Mouse (Mus musculus) heart, embryonic 11.5 days (tissue): Measurements from ENCODE around the gene Chd4. TPM values are rescaled to one million over a fixed set of nuclear protein-coding genes. Genes with fewer than 3 reads are reported as not detected.

ENCODE experiments used
- ATAC-seq: fragments of 200-750 bp; cut with Nextera tagmentation; replicated peaks from 2 replicates; pipeline ENCODE4 v1.8.0; 2017; ENCODE audit warnings: moderate library complexity; ENCODE audit not compliant: insufficient number of reproducible peaks, low FRiP score, low TSS enrichment
- H3K27ac ChIP-seq: fragments of 300-500 bp; sonication (generic); 2 replicates; pipeline ENCODE4 v1.5.1; 2014; ENCODE audit warnings: mild to moderate bottlenecking, low read depth, low read length
- H3K27me3 ChIP-seq: fragments of 300-500 bp; sonication (generic); 2 replicates; pipeline ENCODE4 v1.6.1; 2014; ENCODE audit warnings: mild to moderate bottlenecking, low read length, mixed read lengths; ENCODE audit not compliant: control insufficient read depth, insufficient read depth
- H3K36me3 ChIP-seq: fragments of 300-500 bp; sonication (generic); 2 replicates; pipeline ENCODE4 v1.6.1; 2014; ENCODE audit warnings: mild to moderate bottlenecking, low read length, moderate library complexity, mixed read lengths; ENCODE audit not compliant: control insufficient read depth, insufficient read depth
- H3K4me1 ChIP-seq: fragments of 300-500 bp; sonication (generic); 2 replicates; pipeline ENCODE4 v1.6.1; 2014; ENCODE audit warnings: low read length; ENCODE audit not compliant: control insufficient read depth, insufficient read depth
- H3K4me2 ChIP-seq: fragments of 300-500 bp; sonication (generic); 2 replicates; pipeline ENCODE4 v1.6.1; 2014; ENCODE audit warnings: mild to moderate bottlenecking, moderate library complexity
- H3K4me3 ChIP-seq: fragments of 300-500 bp; sonication (generic); 2 replicates; pipeline ENCODE4 v1.5.1; 2014; ENCODE audit warnings: low read depth, low read length
- H3K9ac ChIP-seq: fragments of 300-500 bp; sonication (generic); 2 replicates; pipeline ENCODE4 v1.6.1; 2014; ENCODE audit warnings: mild to moderate bottlenecking, low read depth, low read length, moderate library complexity
- H3K9me3 ChIP-seq: fragments of 300-500 bp; sonication (generic); replicated peaks from 2 replicates; pipeline ENCODE4 v1.6.1; 2016; ENCODE audit warnings: low read length; ENCODE audit not compliant: control insufficient read depth
- WGBS: fragments of 180-500 bp; shearing (Covaris S2); extraction: QIAGEN DNeasy Blood & Tissue Kit; methylation state at CpG from one replicate; pipeline ENCODE4 v1.1.7; 2014; ENCODE audit not compliant: insufficient replicate concordance; 5-methylcytosine and 5-hydroxymethylcytosine counted together
- microRNA-seq: library from miRNA; unstranded; fragments of <30 nt; microRNA quantifications from one replicate; pipeline ENCODE4, GENCODE M21; 2016; ENCODE audit warnings: borderline number of aligned reads
- polyA plus RNA-seq: library from polyadenylated mRNA; unstranded; fragments of >200 nt; fragmentation: Nextera tagmentation; extraction: Ambion mirVana; gene quantifications from 2 replicates; pipeline ENCODE4 v1.2.1, GENCODE M21; 2014

Chd4 gene
- polyA plus RNA-seq, 1 experiment from 2014 or later = 67.8 TPM

DNA sequence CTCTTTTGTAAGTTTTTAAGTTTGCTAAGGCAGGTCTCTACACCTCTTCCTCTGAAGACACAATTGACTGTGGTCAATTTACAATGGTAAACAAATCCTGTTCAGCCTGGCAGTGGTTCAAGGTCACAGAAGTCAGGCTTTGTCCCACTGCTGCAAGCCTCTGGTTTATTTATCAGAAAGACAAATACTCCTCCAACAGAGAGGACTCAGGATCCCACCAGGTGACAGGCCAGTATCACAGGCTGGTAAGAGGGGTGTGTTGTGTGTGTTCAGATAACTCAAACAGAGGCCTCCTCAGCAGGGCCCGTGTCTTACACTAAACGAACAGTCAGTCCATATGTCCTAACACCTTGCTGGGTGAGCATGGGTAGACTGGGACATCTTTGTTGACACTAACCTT, 76.7 kb downstream of the Chd4 start:
- Histone ChIP-seq H3K9me3 (no peaks in the 10 kb centered on the region), H3K4me1 (peaks cover 5% of the 10 kb centered on the region), H3K4me2 (no peak overlapping the region), H3K27me3 (no peaks in the 10 kb centered on the region), H3K9ac (no peak overlapping the region), H3K4me3 (no peak overlapping the region), H3K27ac (no peak overlapping the region), H3K36me3 (peaks cover 70% of the 10 kb centered on the region)
- no peak for ATAC-seq
- 77% methylated on average over 2 of the region's 2 CpGs for WGBS

DNA sequence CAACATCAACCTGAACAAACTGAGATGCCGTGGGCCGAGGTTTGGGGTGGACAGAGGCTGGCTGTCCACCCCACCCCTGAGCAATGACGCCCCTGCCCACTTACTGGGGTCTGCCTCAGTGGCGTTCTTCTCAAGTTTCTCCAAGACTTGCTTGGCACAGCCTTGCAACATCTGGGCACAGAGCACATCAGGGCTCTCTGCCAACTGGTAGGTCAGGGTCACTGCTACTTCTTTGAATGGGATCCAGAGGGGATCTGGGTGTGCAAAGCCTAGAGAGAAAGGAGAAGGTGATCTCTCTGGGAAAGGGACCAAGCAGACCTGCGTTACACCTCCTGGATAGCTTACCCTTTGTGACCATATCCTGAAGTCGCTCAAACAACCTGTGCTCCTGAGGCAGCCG, 77.5 kb downstream of the Chd4 start:
- no peaks in the 10 kb centered on the region for H3K27me3 ChIP-seq
- peaks cover 75% of the 10 kb centered on the region for H3K36me3 ChIP-seq
- no peak overlapping the region for H3K9ac ChIP-seq
- no peak for ATAC-seq
- H3K4me3 ChIP-seq = no peak overlapping the region
- H3K27ac ChIP-seq = no peak overlapping the region
- H3K9me3 ChIP-seq = no peaks in the 10 kb centered on the region
- 95% methylated on average over 7 of the region's 7 CpGs for whole genome bisulfite sequencing
- no peak overlapping the region for H3K4me2 ChIP-seq
- no peaks in the 10 kb centered on the region for H3K4me1 ChIP-seq

DNA sequence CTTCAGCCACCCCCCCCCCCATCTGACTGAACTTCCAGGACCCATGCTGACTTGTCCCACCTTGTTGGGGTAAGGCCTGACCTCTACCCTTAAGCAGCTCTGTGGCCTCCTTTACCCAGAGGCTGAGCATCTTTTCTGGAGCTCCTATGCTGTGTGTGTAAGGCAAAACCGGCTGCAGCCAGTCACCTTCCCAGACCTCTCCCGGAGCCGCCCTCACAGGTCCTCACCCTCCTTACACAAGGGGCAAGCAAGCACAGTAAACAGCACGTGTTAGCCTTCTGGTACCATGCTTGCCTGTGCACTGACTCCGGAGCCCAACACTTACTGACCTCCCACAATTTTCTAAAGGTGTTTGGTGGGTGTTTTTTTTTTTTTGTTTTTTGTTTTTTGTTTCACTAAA, 79.7 kb downstream of the Chd4 start:
- Histone ChIP-seq H3K36me3 (peaks cover 80% of the 10 kb centered on the region), H3K27ac (no peak overlapping the region), H3K4me2 (no peak overlapping the region), H3K27me3 (no peaks in the 10 kb centered on the region), H3K9me3 (no peaks in the 10 kb centered on the region), H3K4me3 (no peak overlapping the region), H3K9ac (no peak overlapping the region), H3K4me1 (no peaks in the 10 kb centered on the region)
- ATAC-seq = no peak
- 93% methylated on average over 5 of the region's 5 CpGs for WGBS

DNA sequence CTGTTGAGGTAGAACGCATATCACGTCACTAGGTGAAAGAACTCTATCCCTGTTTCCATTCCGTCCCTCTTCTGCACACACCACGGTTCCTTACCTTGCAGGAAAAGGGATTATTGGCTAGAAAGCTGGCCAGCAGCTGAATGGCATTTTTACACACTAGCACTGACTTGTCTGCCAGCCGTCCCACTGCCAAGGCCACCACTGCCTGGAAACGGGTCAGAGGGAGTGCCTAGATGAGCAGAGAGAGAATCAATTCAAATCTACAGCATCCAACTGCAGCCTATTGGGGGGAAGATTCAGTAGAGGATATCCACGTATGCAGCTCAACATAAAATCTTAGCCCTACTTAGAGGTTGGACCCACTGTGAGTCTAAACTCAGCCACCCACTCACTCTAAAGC, 83.8 kb downstream of the Chd4 start:
- no peak for ATAC-seq
- Histone ChIP-seq H3K27me3 (no peaks in the 10 kb centered on the region), H3K27ac (no peak overlapping the region), H3K9ac (no peak overlapping the region), H3K4me2 (no peak overlapping the region), H3K4me3 (no peak overlapping the region), H3K36me3 (peaks cover 81% of the 10 kb centered on the region), H3K9me3 (no peaks in the 10 kb centered on the region), H3K4me1 (no peaks in the 10 kb centered on the region)
- WGBS = 91% methylated on average over 7 of the region's 7 CpGs

Small RNA genes lying within 50 kb of the gene (microRNA-seq; reads per million reads assigned to microRNA genes)
- gene Mir7045 = not detected

Other genes with a start within 250 kb of the Chd4 start
- gene P3h3, start 238.2 kb upstream of the Chd4 start, polyA plus RNA-seq = 13.8 and 15.8 TPM in 2 replicates
- gene Gpr162, start 232.0 kb upstream of the Chd4 start, polyA plus RNA-seq = 0.69 and 0.80 TPM in 2 replicates
- gene Cd4, start 207.8 kb upstream of the Chd4 start, polyA plus RNA-seq = not detected in 2 replicates
- gene Lag3, start 184.3 kb upstream of the Chd4 start, polyA plus RNA-seq = 1.1 and 1.3 TPM in 2 replicates
- 138 and 158 TPM in 2 replicates for gene Ptms, start 175.9 kb upstream of the Chd4 start, polyA plus RNA-seq
- gene Mlf2, start 164.6 kb upstream of the Chd4 start, polyA plus RNA-seq = 326 and 347 TPM in 2 replicates
- gene Cops7a, start 130.4 kb upstream of the Chd4 start, polyA plus RNA-seq = 134 and 142 TPM in 2 replicates
- 0.41 TPM in 1 of 2 replicates, not detected in the other for gene Pianp, start 99.3 kb upstream of the Chd4 start, polyA plus RNA-seq
- gene Zfp384, start 86.8 kb upstream of the Chd4 start, polyA plus RNA-seq = 7.1 and 9.9 TPM in 2 replicates
- gene Ing4, start 56.2 kb upstream of the Chd4 start, polyA plus RNA-seq = 66.6 and 80.5 TPM in 2 replicates
- gene Acrbp, start 46.3 kb upstream of the Chd4 start, polyA plus RNA-seq = 8.3 TPM in 2 replicates
- gene Lpar5, start 28.1 kb upstream of the Chd4 start, polyA plus RNA-seq = 0.27 TPM in 1 of 2 replicates, not detected in the other
- gene Nop2, start 35.9 kb downstream of the Chd4 start, polyA plus RNA-seq = 50.7 and 52.9 TPM in 2 replicates
- gene Iffo1, start 49.3 kb downstream of the Chd4 start, polyA plus RNA-seq = 6.7 and 11.0 TPM in 2 replicates
- 4,443 and 4,472 TPM in 2 replicates for gene Gapdh, start 70.5 kb downstream of the Chd4 start, polyA plus RNA-seq
- 82.3 and 84.0 TPM in 2 replicates for gene Ncapd2, start 95.7 kb downstream of the Chd4 start, polyA plus RNA-seq
- 226 and 234 TPM in 2 replicates for gene Mrpl51, start 95.8 kb downstream of the Chd4 start, polyA plus RNA-seq
- gene Vamp1, start 119.6 kb downstream of the Chd4 start, polyA plus RNA-seq = 1.6 and 2.2 TPM in 2 replicates
- gene Tapbpl, start 135.9 kb downstream of the Chd4 start, polyA plus RNA-seq = 2.0 and 2.2 TPM in 2 replicates
- gene Cd27, start 141.0 kb downstream of the Chd4 start, polyA plus RNA-seq = 1.2 and 1.4 TPM in 2 replicates
- gene Tuba3a, start 190.1 kb downstream of the Chd4 start, polyA plus RNA-seq = 0.10 TPM in 1 of 2 replicates, not detected in the other
- 35.0 and 40.7 TPM in 2 replicates for gene Ltbr, start 217.9 kb downstream of the Chd4 start, polyA plus RNA-seq
- gene Scnn1a, start 224.7 kb downstream of the Chd4 start, polyA plus RNA-seq = 0.69 and 0.93 TPM in 2 replicates